Mouse (Mus musculus) kidney, adult 2 months (tissue): Measurements from ENCODE around the gene Cdcp2.

ENCODE experiments used
- CTCF ChIP-seq: fragments of 200-500 bp; conservative IDR thresholded peaks from 2 replicates; pipeline ENCODE4 v1.5.1; 2011; ENCODE audit warnings: low read depth, mild to moderate bottlenecking, control low read depth, low read length, moderate library complexity, mixed read lengths; ENCODE audit not compliant: insufficient read depth, insufficient read length
- POLR2A ChIP-seq: fragments of 200-500 bp; IDR thresholded peaks from one replicate; pipeline ENCODE4 v1.6.1; 2011; ENCODE audit warnings: low read depth, low read length, control low read depth

DNA sequence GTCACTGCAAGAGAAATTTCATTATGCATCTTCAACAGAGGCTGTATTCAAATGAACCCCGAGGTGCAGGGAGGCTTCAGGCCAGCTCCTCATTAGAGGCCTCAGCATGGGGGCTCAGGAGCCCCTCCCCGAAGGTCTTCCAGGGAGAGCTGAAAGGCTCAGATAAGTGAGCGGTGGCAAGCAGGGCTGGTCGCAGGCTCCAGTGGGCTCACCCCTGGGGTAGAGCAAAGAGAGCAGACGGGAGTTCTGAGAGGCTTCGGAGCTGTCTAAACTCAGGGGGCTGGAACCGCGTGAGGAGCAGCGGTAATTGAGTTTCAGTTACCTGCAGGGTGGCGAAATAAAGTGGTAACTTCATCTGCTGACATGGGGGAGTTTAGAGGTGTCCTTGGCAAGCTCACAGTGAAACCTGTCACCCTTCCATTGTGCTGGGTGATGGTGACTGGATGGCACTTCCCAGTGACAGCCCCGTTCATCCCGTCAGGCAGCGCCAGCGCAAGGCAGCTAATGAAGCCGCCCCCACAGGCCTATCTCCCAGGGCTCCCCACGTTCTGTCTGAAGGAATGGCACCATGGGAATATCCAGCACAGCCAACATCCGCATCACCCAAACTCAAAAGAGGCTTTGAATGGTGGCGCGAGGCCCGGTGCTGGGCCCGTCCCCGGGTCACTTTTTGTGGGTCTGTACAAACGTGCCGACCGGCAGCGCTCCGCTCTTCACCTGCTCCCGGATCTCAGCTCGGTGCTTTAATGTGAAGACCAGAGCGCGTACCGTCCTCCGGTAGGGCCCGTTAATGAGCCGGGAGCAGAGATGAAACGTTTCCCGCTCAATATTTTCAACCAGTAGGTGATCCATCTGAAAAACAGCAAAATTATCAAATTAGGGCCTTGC is 42.5 kb downstream of the Cdcp2 start:
- TF ChIP-seq CTCF = no peak
- TF ChIP-seq POLR2A = no peak
